Mouse (Mus musculus) NIH3T3 (cell line): ENCODE data around the gene Cdk2ap1.

Experiments
- DNase-seq: peaks from one replicate; pipeline ENCODE4 v3.0.0-alpha.2; 2012; ENCODE audit warnings: low read depth

The Cdk2ap1 gene

GRCm38 (mm10) chr5:124351604-124352003, 11.3 kb downstream of the Cdk2ap1 start:
- DNase-seq = no peak

GRCm38 (mm10) chr5:124351111-124351560, 11.7 kb downstream of the Cdk2ap1 start:
- peak; percentile 68 for DNase-seq

DNA sequence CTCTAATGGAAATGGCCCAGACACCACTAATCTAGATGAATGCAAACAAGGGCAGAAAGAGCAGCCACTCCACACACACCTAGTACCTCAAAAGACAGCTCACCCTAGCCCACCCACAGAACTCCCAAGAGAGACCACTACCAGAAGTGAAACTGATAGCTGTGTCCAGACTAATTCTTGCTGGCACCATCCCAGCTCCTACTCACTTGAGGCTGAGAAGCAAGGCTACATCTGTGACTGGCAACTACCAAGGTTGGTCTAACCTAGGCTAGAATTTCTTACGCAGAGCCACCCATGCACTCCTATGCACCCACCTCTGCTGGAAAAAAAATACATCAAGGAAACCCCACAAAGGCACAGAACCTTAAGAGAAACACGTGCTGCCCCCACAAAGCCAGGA, 12.5 kb downstream of the Cdk2ap1 start:
- DNase-seq = peak; percentile 24

DNA sequence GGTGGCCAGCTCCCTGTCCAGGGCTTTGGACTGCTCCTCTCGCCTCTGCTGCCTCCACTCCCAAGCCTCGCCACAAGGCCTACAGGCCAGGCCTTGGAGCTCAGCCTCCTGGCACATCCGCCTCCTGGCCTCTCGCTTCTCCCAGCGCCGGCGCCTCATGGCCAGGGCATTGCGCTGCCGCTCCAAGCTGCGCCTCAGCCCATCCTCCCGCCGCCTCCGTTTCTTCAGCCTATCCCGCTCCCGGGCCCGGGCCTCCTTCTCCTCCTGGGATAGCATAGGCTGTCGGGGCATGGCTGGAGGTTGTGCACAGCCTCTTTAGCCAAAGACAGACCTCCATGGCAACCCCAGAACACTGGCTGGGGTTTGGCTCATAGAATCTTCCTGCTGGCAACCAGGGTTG, 13.7 kb downstream of the Cdk2ap1 start:
- no peak for DNase-seq

DNA sequence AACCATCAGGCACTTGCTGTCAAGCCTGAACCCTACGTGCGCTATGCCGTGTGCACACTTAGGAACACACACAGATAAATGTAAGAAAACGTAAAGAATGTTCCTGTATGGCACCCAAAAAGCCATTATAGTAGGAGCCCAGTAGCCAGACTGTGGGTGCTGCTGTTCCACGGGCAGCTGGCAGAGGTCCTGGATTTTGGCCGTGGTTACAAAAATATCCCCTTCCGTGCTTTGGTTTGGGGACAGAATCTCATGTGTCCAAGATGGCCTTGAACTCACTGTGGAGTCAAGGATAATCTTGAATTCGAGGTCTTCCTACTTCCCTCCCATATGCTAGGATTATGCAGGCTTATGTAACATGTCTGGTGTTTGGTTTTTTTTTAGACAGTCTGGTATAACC, 20.0 kb downstream of the Cdk2ap1 start:
- no peak for DNase-seq

GRCm38 (mm10) chr5:124341753-124342339, 21.0 kb downstream of the Cdk2ap1 start:
- DNase-seq = peak; percentile 70

GRCm38 (mm10) chr5:124338791-124339190, 24.1 kb downstream of the Cdk2ap1 start:
- no peak for DNase-seq

GRCm38 (mm10) chr5:124337909-124338308, 25.0 kb downstream of the Cdk2ap1 start:
- peak; percentile 15 for DNase-seq

- no peak for DNase-seq
Measured at GRCm38 (mm10) chr5:124337103-124337502, 25.8 kb downstream of the Cdk2ap1 start.

DNA sequence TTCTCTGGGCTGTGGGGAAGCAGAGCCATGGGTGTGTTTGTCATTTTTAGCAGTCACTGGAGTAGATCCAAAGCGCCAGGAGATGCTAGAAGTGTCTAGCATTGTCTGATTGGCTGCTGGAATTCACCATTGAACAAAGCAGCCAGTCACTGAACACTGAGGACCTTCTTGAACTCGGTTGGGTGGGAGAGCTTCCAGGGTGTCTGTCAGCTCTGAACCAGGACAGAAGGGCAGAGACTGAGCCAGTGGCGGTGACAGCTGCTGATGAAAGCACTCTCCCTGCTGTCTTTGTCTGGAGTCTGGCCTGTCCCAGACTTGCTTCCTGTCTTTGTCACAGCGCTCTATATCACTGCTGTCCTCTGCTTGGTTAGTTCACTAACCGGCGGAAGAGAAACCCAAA, 28.5 kb downstream of the Cdk2ap1 start:
- DNase-seq = no peak

DNA sequence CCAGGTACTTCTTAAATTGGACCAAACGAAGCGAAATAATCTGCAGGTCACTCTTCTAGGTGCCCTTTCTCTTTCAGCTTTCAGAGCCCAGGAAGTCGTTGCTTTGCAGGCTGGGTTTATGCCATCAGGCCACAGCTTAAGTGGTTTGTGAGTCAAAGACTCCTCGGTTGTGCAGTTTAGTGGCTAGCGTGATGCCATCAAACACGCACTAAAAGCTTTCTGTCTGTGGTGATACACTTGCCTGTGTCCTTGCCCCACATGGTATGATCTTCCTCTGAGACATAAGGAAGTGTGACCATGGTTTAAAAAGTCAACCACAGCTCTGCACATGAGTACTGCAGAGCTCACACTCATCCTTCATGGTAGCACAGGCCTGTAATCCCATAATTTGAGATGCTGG, 32.8 kb downstream of the Cdk2ap1 start:
- no peak for DNase-seq

- peak; percentile 100 for DNase-seq
Measured at GRCm38 (mm10) chr5:124327510-124328364, 35.1 kb downstream of the Cdk2ap1 start, which contains the start of the genes Mphosph9 and 2810006K23Rik. Gene Mphosph9 (minus strand): TSS chr5:124327972. Gene 2810006K23Rik (plus strand): TSS chr5:124328089.

DNA sequence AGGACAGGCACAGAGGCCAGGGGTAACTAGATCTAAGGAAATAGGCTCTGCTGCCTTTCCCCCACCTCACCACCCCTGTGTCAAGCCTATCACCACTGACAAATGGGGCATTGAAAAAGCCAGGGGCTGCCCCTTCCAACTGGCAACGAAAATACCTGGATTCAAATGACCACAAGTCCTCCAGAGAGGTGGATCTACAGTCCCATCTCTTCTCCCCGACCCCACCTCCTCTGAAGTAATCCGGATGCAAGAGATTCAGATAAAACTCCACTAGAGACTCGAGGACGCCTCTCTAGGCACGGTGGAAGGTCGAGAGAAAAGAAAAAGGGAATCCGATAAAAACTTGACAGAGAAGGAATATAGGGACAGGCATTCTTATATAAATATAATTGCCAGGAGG, 36.1 kb downstream of the Cdk2ap1 start:
- DNase-seq = no peak

DNA sequence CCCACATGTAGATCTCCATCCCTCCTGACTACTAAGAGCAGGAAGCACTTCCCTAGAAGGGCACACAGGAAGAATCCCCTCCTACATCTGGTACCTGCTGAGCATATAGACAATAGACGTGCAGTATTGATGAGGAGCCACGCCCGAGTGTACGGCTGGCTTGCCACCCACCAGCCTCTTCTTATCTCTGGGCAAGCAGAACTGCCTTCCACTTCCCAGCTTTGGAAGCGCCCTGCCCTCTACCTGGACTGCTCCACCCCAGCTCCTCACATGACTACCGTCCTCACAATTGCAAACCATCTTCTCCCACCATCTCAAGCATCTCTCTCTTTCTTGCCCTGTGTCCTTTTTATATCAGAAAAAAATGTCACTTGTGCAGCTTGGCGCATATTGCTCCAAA, 45.2 kb downstream of the Cdk2ap1 start:
- DNase-seq = no peak

DNA sequence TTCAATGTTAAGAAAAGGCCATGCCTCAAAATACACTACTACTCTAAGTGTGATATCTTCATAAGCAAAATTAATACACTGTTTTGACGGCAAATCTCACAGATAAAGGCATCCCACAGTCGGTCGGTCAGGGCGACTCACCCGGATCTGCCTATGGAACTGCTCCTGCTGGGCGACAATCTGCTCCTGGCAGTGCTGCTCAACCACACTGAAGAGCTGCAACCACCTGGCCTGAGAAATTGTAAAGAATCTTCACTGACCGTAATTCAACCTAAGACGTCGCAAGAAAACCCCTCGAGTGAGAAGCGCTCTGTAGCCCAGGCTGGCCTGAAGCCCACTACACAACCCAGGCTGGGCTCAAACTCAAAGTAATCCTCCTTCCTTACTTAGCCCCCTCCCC, 46.9 kb downstream of the Cdk2ap1 start:
- DNase-seq = no peak

DNA sequence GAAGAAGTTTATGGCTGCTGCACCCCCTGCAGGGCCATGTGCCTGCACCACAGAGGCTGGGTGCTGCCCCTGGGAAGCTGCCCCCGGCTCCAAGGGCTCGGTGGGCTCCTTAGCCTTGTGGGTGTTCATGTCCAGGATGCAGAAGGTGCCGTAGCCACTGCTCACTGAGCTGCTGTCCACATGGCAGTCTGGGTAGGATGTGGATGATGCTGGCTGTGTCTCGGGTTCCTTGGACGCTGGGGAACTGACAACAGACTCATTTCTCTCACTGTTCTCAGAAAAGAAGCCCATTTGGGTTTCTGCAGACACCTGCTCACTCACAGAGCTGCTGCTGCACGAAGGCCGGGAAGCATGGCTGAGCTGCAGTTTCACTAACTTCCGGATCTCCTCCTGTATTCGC, 47.4 kb downstream of the Cdk2ap1 start:
- DNase-seq = no peak

DNA sequence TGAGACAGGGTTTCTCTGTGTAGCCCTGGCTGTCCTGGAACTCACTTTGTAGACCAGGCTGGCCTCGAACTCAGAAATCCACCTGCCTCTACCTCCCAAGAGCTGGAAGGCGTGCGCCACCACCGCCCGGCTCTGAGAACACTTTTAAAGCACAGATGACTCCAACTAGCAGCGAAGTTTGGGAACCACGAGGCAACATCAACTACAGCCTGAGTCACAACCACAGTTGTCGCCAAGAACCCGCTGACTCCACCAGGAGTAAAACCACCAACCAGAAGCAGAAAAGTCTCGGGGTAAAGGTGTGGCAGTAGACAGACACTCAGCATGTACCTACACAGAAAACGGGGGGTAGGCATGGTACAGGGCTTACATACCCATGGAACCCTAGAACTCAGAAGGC, 52.8 kb downstream of the Cdk2ap1 start:
- DNase-seq = peak; percentile 37

GRCm38 (mm10) chr5:124309155-124309554, 53.7 kb downstream of the Cdk2ap1 start:
- DNase-seq = no peak

- peak; percentile 71 for DNase-seq
Measured at GRCm38 (mm10) chr5:124302853-124303252, 60.0 kb downstream of the Cdk2ap1 start.

DNA sequence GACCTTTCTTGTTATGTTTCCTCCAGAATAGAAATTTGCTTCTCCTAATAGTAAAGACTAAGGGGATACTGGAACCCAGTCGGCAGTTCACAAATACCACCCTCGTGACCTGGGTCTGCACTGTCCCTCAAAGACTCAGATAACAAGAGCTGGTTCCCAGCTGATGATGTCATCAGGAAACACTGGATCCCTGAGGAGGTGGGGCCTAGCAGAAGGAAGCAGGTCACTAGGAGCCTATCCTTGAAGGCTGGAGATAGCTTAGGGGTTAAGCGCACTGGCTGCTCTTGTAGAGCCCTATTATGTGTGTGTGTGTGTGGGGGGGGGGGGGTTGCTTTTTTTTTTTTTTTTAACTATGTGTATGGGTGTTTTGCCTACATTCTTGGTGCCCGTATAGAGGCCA, 62.8 kb downstream of the Cdk2ap1 start:
- no peak for DNase-seq

GRCm38 (mm10) chr5:124299307-124299706, 63.6 kb downstream of the Cdk2ap1 start:
- DNase-seq = peak; percentile 65

- no peak for DNase-seq
Measured at GRCm38 (mm10) chr5:124296475-124296874, 66.4 kb downstream of the Cdk2ap1 start.
